Mouse (Mus musculus): Measurements from ENCODE around the gene Kng1.

GRCm38 (mm10) chr16:23117173-23117572 is 59.5 kb downstream of the Kng1 start:
- TF ChIP-seq CTCF (IDR thresholded peaks at IDR 0.05; ENCODE audit: insufficient read depth, low read length) (no peak), POLR2A (IDR thresholded peaks at IDR 0.05; ENCODE audit: borderline replicate concordance, extremely low read depth, low read depth, low read length) (no peak)

Data from lung, adult 2 months (tissue).